Mouse (Mus musculus) hematopoietic stem cell, adult 5-6 weeks (primary cell): Measurements from ENCODE around the gene Oprd1. TPM values are rescaled to one million over a fixed set of nuclear protein-coding genes. Genes with fewer than 3 reads are reported as not detected.

Source experiments
- ATAC-seq, 2 experiments: fragments of 125-278 bp in 1 of 2; replicated peaks in 1 of 2; 2 replicates each; pipeline ENCODE4 v1.8.0; 2016 to 2017; ENCODE audit warnings: inconsistent platforms in 2 of 2, mild to moderate bottlenecking in 2 of 2, moderate number of reproducible peaks in 2 of 2, low read depth in 1 of 2, moderate TSS enrichment in 1 of 2; ENCODE audit not compliant: low FRiP score in 2 of 2, poor library complexity in 2 of 2, severe bottlenecking in 2 of 2, insufficient read depth in 1 of 2, low TSS enrichment in 1 of 2
- total RNA-seq: library from RNA; stranded (forward); fragments of 172-1452, 232-1000 nt; gene quantifications from 2 replicates; pipeline ENCODE4 v1.2.3, GENCODE M21; 2017

The Oprd1 gene
- total RNA-seq, result 0.06 TPM in 1 of 2 replicates, not detected in the other

DNA sequence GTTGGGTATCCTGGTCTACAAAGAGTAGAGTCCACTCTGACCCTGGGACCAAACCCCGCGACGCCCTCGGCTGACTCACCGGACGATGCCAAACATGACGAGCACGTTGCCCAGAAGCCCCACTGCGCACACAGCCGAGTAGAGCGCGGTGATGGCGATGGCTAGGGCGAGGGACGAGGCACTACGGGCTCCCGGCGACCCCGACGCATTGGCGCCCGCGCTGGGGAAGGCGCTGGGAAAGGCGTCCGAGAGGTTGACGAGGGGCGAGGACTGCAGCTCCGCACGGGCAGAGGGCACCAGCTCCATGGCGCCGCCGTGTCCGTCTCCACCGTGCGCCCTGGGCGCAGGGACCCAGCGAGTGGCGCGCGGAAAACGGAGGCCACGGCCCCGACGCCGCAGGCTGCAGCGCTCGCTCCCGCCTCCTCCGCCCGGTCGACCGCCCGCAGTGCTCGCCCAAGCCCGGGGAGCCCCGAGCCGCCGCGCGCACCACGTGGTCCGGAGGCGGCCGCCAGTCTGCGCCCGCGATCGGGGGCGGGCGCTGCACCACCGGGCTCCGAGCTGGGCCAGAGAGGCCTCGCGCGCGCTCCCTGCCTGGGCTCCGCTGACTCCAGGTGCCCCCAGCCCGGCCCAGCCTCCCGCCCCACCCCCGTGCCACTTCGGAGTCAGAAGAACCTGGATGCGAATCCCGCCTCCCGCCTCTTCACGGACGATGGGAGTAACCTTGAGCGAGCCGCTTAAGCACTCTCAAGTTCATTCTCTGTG lies at the start of gene Oprd1:
Oprd1 (minus strand) TSS at position 407 of the 762 bp plus-strand sequence.
- no peak for ATAC-seq

DNA sequence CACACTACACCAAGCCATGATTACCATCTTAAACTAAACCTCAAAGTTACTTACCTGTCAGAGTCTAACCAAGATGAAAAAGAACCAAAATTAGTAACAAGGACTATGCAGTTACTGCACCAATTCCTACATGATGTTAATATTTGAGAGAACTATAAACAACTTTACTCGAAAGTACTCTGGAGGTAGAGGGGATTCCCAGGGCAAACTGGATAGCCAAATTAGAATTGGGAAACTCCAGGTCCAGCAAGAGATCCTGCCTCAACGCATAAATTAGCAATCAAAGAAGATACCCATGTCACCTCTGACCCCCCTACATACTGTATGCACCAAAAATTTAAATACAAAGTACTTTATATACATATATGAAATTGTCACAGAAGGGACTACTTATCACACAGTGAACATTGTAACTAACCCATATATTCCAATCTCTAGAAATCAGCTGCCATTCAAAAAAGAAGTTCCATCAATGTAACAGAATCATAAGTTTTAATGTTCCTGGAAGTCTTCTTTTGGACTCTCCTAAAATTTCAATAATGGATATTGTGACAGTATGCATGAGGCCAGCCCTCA lies 43.6 kb upstream of the Oprd1 start:
- ATAC-seq, result no peak

DNA sequence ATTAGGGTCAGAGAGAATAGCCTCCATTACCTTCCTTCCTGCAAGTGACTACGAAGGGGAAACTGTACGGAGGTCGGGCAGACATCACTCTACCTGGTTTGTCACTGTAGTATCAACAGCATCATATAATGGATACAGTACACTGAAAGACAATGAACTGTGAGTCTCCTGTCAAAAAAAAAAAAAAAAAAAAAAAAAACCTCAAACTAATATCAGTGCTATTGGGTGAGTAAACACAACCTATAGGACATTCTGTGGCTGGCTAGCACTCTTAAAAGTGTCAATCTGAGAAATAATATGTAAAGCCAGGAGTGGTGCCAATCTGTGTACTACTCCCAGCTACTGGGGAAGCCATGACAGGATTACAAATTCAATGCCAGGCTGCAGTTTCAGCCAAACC lies 38.9 kb upstream of the Oprd1 start:
- ATAC-seq, result no peak

DNA sequence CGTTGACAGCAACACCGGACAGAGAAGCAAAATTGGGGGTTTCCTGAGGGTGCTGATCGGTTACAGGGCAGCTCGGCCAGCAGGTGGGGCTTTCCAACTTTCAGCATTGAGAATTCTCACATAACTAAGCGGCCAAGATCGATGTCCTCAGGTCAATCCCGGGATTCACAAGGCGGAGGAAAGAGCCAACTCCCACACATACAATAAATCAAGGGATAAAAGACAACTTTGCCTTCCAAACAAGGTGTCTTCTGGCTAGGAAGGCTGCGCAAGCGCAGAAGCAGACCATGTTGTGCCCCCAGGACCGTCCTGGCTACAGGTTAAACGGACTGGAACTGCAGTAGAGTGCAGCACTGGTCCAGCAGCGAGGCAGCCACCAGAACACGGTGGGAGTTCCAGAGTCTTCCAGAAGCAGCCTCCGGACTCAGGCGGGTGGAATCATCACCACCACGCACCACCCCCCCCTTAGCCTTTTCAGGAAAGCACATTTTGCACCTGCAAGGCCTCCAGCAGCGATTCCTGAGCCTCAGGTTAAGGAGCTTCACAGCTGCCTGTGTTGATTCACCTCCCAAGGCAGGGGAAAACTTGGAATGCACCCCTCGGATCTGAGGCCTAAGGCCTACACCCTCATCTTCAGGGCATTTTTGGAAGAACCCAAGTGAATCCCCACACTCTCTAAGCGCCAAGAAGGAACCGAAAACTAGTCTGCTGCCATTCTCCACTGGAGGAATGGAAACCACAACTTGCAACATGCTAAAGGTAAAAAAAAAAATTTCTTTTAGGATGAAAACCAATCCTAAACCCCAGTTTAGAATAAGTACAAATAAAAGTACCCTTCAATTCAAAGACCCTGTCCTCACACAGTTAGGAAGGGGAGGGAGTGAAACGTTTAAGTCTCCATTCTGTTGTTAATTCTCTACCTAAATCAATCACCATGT lies 37.7 kb upstream of the Oprd1 start:
- ATAC-seq, result no peak

DNA sequence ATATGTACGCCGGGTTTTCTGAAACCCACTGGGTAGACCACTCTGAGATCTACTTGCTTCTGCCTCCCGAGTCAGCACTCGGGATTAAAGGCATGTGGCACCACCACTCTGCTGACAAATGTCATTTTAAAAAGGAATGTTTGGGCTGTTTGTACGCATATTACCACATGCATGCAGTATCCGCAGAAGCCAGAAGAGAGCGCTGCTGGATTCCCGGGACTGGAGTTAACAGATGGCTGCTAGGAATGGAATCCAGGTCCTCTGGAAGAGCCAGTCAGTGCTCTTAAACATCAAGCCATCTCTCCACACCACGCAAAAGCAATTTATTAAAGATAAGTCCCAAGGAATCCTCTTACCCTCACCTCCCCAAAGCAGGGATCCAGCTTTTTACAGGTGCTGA lies 36.4 kb upstream of the Oprd1 start:
- ATAC-seq, result no peak

DNA sequence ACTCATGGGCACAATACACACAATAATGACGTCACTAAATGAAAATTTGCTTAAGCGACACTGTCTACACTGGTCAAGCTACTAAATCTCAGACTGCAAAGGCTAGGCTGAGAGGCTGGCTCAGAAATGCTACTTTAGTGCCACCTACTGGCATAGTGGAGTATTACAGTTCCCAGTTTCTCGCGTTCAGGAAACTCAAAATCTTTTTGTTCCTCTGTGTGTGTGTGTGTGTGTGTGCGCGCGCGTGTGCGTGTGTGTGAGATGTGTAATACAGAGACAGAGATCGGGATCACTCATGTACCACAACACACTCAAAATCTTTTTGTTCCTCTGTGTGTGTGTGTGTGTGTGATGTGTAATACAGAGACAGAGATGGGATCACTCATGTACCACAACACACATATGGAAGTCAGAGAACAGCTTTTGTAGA lies 34.4 kb upstream of the Oprd1 start:
- peak; percentile 80 to 83 for ATAC-seq

DNA sequence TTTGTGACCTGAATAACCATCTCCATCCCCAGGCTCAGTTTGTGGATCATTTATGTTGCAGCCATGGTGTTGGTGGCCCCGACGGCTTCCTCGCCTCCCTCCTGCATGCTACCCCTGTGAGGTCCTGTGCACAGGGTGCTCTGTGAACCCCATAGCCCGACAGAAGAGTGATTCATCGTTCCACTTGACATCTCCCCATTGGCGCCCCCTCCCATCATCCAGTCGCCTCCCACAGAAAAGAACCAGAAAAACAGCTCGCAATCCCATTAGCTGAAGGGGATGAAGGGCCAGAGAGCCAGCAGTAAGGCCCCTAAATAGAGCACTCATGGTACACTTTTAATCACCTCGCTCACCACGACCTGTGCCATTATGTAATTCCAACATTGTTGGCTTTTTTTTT lies 32.2 kb upstream of the Oprd1 start:
- ATAC-seq, result no peak

DNA sequence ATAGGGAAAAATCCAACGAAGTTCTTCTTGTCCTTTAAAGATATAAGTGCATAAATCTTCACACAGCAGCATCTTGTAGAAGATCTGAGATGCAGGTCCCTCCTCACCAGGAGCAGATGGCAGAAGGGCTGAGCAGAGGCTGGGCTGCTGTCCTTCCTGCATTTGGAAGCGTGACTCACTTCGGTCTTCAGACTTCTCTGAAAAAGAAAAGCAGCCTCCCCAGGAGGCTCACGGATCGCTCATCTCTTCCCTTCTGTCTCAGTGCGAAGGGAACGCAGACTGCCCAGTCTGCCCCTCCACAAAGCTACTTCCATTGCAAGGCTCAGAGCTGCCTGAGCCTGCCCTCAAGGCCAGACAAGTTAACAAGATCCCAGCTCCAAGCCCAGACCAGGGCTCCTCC lies 26.6 kb upstream of the Oprd1 start:
- no peak for ATAC-seq

DNA sequence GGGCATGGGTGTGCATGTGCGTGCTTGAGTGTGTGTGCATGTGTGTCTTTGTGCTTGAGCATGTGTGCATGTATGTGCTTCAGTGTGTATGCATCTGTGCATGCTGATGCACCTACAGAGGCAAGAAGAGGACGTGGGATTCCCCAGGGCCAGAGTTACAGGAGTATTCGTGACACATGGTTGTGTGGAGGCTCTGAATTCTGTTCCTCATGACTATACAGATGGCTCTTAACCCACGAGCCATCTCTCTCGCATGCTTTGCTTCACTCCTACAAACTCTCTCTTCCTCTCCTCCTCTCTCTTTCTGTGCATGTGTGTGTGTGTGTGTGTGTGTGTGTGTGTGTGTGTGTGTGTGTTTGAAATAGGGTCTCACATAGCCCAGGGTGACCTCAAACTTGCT lies 25.5 kb upstream of the Oprd1 start:
- ATAC-seq, result no peak

DNA sequence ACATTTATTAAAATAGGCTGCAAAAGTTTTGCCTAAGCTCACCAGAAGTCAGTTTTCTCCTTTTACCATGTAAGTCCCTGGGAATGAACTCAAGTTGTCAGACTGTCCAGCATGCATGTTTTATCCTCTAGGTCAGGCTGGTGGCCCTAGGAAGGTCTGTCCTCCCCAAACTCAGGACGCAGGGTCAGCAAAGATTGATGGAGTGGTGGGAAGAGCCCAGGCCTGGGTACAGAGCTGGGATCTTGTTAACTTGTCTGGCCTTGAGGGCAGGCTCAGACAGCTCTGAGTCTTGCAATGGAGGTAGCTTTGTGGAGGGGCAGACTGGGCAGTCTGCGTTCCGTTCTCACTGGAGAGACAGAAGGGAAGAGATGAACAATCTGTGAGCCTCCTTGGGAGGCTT lies 25.0 kb upstream of the Oprd1 start:
- ATAC-seq, result no peak

DNA sequence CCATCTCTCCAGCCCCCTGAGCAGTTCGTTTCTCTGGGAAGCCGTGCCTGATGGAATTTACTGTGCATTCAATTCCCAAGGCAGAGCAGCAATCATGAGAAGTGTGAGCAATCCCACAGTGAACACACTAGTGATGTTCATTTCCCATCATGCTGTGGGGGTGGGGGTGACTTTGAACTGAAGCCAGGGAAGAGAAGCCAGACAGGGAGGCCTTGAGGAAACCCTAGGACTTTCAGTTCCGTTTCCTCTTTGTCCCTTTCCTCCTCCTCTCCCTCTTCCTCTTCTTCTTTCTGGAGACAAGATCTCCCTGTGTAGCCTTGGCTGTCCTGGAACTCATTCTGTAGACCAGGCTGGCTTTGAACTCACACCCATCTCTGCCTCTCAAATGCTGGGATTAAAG lies 23.1 kb upstream of the Oprd1 start:
- ATAC-seq, result no peak

DNA sequence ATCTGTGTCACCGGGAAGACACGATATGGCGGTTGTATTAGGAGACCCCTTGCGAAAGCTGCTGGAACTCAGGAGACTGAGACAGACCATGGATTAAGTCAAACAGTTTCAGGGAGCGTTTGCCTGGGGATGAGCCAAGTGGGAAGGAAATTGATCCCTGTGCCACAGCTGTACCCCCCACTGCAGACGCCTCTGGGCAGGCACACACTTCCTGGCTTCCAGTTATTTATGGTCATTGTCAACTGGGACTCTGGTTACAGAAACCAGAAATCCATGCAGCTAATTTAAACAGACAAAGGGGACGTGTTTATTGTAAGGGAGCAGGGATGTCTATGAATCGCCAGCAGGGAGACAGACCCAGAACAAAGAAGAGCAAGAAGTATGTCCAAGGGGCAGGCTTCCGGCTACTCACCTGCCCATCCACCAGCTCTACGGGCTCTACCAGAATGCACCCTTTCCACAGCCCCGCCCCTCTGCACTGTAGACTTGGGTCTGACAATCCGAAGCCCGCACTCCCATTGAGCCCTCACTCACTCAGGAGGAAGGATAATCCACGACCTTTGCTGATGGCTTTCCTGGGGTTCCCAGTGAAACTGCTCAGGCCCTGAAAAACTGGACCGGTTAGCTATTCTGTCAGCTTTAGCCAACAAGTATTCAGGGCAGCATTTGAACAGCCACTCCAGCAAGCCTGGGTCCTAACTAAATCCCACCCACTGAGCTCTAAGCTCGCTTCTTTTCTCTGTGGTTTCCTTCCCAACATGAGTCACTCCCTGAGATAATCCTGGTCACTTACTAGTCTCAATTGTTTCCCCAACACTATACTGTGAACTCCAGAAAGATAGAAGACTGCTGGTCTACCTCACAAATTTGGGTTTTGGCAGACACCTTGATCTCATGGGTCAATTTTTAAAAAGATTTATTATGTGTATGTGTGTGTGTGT lies 22.3 kb upstream of the Oprd1 start:
- ATAC-seq, result no peak

DNA sequence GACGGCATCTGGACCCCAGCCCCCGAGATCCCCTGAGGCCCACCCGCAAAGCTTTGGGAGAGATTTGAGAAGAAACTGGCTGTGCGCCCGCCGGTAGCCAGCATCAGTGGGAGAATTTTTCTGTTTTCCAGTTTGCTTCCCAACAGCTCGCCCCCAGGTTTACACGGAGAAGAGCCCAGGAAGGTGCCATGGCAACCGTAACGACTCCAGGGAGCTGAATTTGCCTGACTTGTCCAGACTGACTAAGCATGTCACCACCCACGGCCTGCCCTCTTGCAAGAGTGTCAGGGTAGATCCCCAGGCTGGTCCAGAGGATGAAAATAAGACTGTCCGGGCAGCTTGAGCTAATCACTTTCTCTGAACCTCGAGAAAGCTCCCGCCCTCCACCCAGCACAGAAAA lies 21.4 kb upstream of the Oprd1 start:
- ATAC-seq, result no peak

DNA sequence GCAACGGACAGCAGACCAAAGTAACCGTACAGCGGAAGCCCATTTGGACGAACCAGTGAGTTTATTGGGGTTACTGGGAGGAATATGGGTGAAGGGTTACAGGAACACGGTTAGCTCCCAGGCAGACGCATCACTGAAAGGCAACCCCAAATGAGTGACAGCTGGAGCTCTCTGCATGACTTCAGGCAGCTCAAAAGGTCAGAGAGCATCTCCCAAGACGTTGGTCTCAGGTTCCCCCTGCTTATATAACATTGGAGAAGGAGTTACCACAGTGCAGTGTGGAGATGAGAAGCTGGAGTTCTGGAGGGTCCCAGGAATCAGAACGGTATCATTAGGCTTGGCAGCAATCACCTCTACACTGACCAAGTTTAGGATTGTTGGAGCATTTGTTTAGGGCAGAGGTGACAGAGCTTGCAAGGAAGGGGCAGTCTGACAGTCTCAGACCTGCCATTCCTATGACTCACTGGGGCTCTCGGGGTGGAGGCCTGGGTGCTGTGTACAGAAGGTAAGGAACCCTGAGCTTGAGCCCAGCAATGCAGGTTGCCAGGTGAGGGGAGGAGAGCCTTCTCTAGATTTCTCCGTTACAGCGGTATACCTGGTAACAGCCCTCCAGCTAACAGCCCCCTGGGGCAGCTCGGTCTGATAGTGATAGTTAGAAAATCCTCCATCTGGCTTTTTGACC lies 12.8 kb upstream of the Oprd1 start:
- ATAC-seq, result no peak

DNA sequence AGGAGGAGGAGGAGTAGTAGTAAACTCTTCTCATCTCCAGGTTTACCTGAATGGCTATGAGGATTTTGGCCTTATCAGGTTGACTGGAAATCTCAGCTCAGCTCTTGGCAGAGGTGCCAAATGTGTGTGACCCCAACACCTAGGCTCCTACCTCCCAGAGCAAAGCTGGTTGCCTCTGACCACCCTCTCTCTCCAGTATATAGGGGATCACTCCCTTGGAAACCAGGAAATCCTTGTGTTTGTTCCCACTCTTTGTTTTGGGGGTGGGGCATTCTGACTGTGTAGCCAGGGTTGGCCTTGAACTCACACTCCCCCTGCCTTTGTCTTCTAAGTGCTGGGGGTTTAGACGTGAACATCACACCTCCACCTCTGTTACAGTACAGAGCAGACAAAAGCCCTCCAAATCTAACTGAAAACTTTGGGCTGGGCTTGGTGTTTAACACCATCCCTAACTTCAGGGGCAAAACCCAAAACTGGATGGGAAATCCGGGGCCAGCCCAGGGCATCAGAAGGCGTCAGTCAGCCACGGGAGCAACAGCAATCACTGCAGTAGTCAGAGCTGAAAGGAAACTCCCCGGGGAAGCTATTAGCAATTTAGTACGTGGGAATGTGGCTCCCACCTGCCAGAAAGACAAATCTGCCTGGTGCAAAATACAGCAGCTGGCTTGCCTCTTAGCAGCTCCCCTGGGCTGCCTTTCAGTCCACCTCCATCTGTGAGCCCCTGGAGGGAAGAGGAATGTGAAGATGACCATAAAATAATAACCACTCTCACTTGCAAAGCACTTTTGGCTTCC lies 10.8 kb upstream of the Oprd1 start:
- ATAC-seq, result no peak

DNA sequence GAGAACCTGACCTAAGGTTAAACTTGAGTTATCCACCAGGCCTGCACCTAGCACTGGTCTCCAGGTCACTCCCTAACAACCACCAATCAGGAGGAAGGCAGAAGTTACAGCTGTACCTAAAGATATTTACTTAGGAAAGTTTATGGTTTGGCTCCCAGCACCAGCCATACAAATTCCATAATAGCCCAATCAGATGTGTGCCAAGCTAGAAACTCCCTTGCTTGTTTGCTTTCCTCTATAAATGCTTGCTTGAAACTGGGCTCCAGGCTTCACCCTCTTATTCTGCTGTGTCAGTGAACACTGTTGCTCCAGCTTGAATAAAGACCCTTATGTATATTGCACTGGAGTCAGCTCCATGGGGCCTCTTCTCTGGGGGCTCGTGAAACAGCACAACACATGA lies 7.4 kb upstream of the Oprd1 start:
- no peak for ATAC-seq
